Mouse (Mus musculus): Measurements from ENCODE around the gene Dock3. TPM values are rescaled to one million over a fixed set of nuclear protein-coding genes. Genes with fewer than 3 reads are reported as not detected.
A peak's percentile ranks its signal among the peaks of the same experiment; 100 is the strongest.

Dock3 gene
- polyA plus RNA-seq, 1 experiment from 2014 or later: 0.60 TPM

- Histone ChIP-seq H3K9ac (ENCODE audit: low read depth, low read length) (no peak overlapping the region), H3K4me2 (replicated peaks; ENCODE audit: low read depth) (no peak overlapping the region), H3K36me3 (ENCODE audit: control insufficient read depth, insufficient read depth) (no peaks in the 10 kb centered on the region), H3K9me3 (ENCODE audit: control insufficient read depth) (no peaks in the 10 kb centered on the region), H3K4me1 (replicated peaks; ENCODE audit: control insufficient read depth, insufficient read depth, low read length) (no peaks in the 10 kb centered on the region), H3K27me3 (replicated peaks; ENCODE audit: control insufficient read depth, insufficient read depth, low read length) (no peaks in the 10 kb centered on the region), H3K27ac (ENCODE audit: low read depth, low read length) (no peak overlapping the region), H3K4me3 (ENCODE audit: low read depth, low read length) (no peak overlapping the region)
- whole genome bisulfite sequencing: 81% methylated on average over 4 of the region's 4 CpGs
- no peak for TF ChIP-seq CTCF (IDR thresholded peaks at IDR 0.05; ENCODE audit: low read depth)
- no peak for ATAC-seq
Measured at GRCm38 (mm10) chr9:107009841-107010240, 221.9 kb downstream of the Dock3 start.

DNA sequence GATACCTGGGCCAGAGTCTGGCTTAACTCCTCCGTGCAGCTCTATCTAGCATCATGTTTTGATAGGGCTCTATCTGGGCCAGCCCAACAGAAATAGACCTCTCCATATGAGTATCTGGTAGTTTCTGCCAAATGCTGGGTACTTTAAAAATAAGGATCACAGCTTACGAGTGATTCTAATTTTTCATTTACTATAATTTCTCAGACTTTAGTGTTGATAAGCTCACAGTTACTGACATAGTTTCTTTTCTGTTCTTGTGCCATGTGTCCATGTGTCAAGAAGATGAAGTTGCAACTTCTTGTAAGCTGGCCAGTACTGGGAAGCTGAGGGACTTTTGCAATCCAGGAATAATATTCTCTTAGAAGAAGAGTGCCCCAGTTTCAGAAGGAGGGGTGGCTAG lies 228.5 kb downstream of the Dock3 start:
- H3K27me3 ChIP-seq (replicated peaks; ENCODE audit: control insufficient read depth, insufficient read depth, low read length): no peaks in the 10 kb centered on the region
- no peak for ATAC-seq
- no peak overlapping the region for H3K27ac ChIP-seq (ENCODE audit: low read depth, low read length)
- H3K36me3 ChIP-seq (ENCODE audit: control insufficient read depth, insufficient read depth): no peaks in the 10 kb centered on the region
- H3K4me3 ChIP-seq (ENCODE audit: low read depth, low read length): no peak overlapping the region
- H3K4me1 ChIP-seq (replicated peaks; ENCODE audit: control insufficient read depth, insufficient read depth, low read length): no peaks in the 10 kb centered on the region
- no peak overlapping the region for H3K9ac ChIP-seq (ENCODE audit: low read depth, low read length)
- no peaks in the 10 kb centered on the region for H3K9me3 ChIP-seq (ENCODE audit: control insufficient read depth)
- 90% methylated on average over 2 of the region's 2 CpGs for WGBS
- TF ChIP-seq CTCF (IDR thresholded peaks at IDR 0.05; ENCODE audit: low read depth): no peak
- H3K4me2 ChIP-seq (replicated peaks; ENCODE audit: low read depth): no peak overlapping the region

GRCm38 (mm10) chr9:106970742-106971141 lies 261.0 kb downstream of the Dock3 start:
- no peak overlapping the region for H3K27ac ChIP-seq (ENCODE audit: low read depth, low read length)
- H3K4me3 ChIP-seq (ENCODE audit: low read depth, low read length): no peak overlapping the region
- 61% methylated on average over 3 of the region's 3 CpGs for WGBS
- no peaks in the 10 kb centered on the region for H3K27me3 ChIP-seq (replicated peaks; ENCODE audit: control insufficient read depth, insufficient read depth, low read length)
- no peaks in the 10 kb centered on the region for H3K9me3 ChIP-seq (ENCODE audit: control insufficient read depth)
- ATAC-seq: no peak
- no peak overlapping the region for H3K9ac ChIP-seq (ENCODE audit: low read depth, low read length)
- no peaks in the 10 kb centered on the region for H3K4me1 ChIP-seq (replicated peaks; ENCODE audit: control insufficient read depth, insufficient read depth, low read length)
- TF ChIP-seq CTCF (IDR thresholded peaks at IDR 0.05; ENCODE audit: low read depth): peak; percentile 67
- H3K36me3 ChIP-seq (ENCODE audit: control insufficient read depth, insufficient read depth): no peaks in the 10 kb centered on the region
- H3K4me2 ChIP-seq (replicated peaks; ENCODE audit: low read depth): no peak overlapping the region

DNA sequence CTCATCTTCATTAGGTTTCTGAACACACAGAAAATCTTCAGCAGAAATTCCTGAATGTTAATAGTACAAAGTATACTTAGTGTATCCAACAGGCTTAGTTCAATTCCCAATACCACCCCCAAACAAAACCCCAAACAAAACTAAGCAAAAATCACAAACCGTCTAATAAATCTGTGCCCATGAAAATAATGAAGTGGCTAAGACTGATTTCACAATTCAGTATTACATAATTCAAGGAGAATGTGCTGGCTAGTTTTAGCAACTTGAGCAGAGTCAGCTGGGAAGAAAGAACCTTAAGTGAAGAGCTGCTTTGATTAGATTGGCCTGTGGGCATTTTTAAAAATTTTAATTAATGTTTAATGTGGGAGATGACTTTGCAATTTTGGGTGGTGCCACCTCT lies 273.3 kb downstream of the Dock3 start:
- H3K27me3 ChIP-seq (replicated peaks; ENCODE audit: control insufficient read depth, insufficient read depth, low read length): no peaks in the 10 kb centered on the region
- H3K4me1 ChIP-seq (replicated peaks; ENCODE audit: control insufficient read depth, insufficient read depth, low read length): no peaks in the 10 kb centered on the region

GRCm38 (mm10) chr9:106955486-106955885 lies 276.2 kb downstream of the Dock3 start:
- Histone ChIP-seq H3K9me3 (ENCODE audit: control insufficient read depth) (no peaks in the 10 kb centered on the region), H3K4me3 (ENCODE audit: low read depth, low read length) (no peak overlapping the region), H3K9ac (ENCODE audit: low read depth, low read length) (no peak overlapping the region), H3K27me3 (replicated peaks; ENCODE audit: control insufficient read depth, insufficient read depth, low read length) (no peaks in the 10 kb centered on the region), H3K36me3 (ENCODE audit: control insufficient read depth, insufficient read depth) (no peaks in the 10 kb centered on the region), H3K4me2 (replicated peaks; ENCODE audit: low read depth) (no peak overlapping the region), H3K27ac (ENCODE audit: low read depth, low read length) (no peak overlapping the region), H3K4me1 (replicated peaks; ENCODE audit: control insufficient read depth, insufficient read depth, low read length) (no peaks in the 10 kb centered on the region)
- no peak for ATAC-seq
- TF ChIP-seq CTCF (IDR thresholded peaks at IDR 0.05; ENCODE audit: low read depth): no peak

More for the DNA sequence above, 273.3 kb downstream of the Dock3 start:
- ATAC-seq: no peak
- TF ChIP-seq CTCF (IDR thresholded peaks at IDR 0.05; ENCODE audit: low read depth): no peak
- Histone ChIP-seq H3K4me2 (replicated peaks; ENCODE audit: low read depth) (no peak overlapping the region), H3K4me3 (ENCODE audit: low read depth, low read length) (no peak overlapping the region), H3K9me3 (ENCODE audit: control insufficient read depth) (no peaks in the 10 kb centered on the region), H3K9ac (ENCODE audit: low read depth, low read length) (no peak overlapping the region), H3K27ac (ENCODE audit: low read depth, low read length) (no peak overlapping the region), H3K36me3 (ENCODE audit: control insufficient read depth, insufficient read depth) (no peaks in the 10 kb centered on the region)
- 82% methylated on average over 1 of the region's 1 CpGs for WGBS

GRCm38 (mm10) chr9:106934998-106935397 lies 296.7 kb downstream of the Dock3 start:
- Histone ChIP-seq H3K36me3 (ENCODE audit: control insufficient read depth, insufficient read depth) (no peaks in the 10 kb centered on the region), H3K9ac (ENCODE audit: low read depth, low read length) (no peak overlapping the region), H3K27me3 (replicated peaks; ENCODE audit: control insufficient read depth, insufficient read depth, low read length) (no peaks in the 10 kb centered on the region), H3K4me2 (replicated peaks; ENCODE audit: low read depth) (no peak overlapping the region), H3K27ac (ENCODE audit: low read depth, low read length) (no peak overlapping the region), H3K4me1 (replicated peaks; ENCODE audit: control insufficient read depth, insufficient read depth, low read length) (no peaks in the 10 kb centered on the region), H3K9me3 (ENCODE audit: control insufficient read depth) (no peaks in the 10 kb centered on the region), H3K4me3 (ENCODE audit: low read depth, low read length) (no peak overlapping the region)
- ATAC-seq: no peak
- 72% methylated on average over 1 of the region's 1 CpGs for WGBS
- TF ChIP-seq CTCF (IDR thresholded peaks at IDR 0.05; ENCODE audit: low read depth): no peak

DNA sequence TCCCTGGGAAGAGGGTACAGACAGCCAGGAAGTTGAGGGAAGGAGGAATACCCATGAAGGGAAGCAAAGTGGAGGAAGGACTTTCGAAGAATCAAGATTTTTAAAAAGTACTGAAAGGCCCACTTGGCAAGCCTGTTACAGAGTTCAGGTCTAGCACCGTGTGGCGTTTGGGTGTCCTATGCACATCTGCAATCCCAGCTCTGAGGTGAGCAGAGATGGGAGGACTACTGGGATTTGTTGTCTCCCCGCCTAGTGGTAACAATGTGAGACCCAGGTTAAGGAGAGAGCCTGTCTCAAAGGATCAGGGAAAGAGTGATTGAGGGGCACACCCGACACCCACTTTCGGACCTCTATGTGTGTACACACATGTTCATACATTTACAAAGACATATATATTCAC lies 316.8 kb downstream of the Dock3 start:
- TF ChIP-seq CTCF (IDR thresholded peaks at IDR 0.05; ENCODE audit: low read depth): no peak
- no peak for ATAC-seq
- Histone ChIP-seq H3K4me2 (replicated peaks; ENCODE audit: low read depth) (no peak overlapping the region), H3K9me3 (ENCODE audit: control insufficient read depth) (no peaks in the 10 kb centered on the region), H3K36me3 (ENCODE audit: control insufficient read depth, insufficient read depth) (no peaks in the 10 kb centered on the region), H3K27ac (ENCODE audit: low read depth, low read length) (no peak overlapping the region), H3K27me3 (replicated peaks; ENCODE audit: control insufficient read depth, insufficient read depth, low read length) (no peaks in the 10 kb centered on the region), H3K4me1 (replicated peaks; ENCODE audit: control insufficient read depth, insufficient read depth, low read length) (no peaks in the 10 kb centered on the region), H3K4me3 (ENCODE audit: low read depth, low read length) (no peak overlapping the region), H3K9ac (ENCODE audit: low read depth, low read length) (no peak overlapping the region)
- 86% methylated on average over 6 of the region's 6 CpGs for WGBS

Data from intestine, postnatal 0 days (tissue).